Mouse (Mus musculus) large intestine, adult 2 months (tissue): ENCODE data around the gene B3gnt4. TPM values are rescaled to one million over a fixed set of nuclear protein-coding genes. Genes with fewer than 3 reads are reported as not detected.

Source experiments
- DNase-seq: peaks from one replicate; pipeline ENCODE4 v3.0.0-alpha.2; 2012; ENCODE audit warnings: low read depth, low spot score
- WGBS: fragments of 180-500 bp; shearing (Covaris S2); methylation state at CpG from one replicate; pipeline ENCODE4 v1.1.7; 2018; 5-methylcytosine and 5-hydroxymethylcytosine counted together
- polyA plus RNA-seq: library from polyadenylated mRNA; depleted of rRNA; stranded (reverse); fragments of >200 nt; gene quantifications from 2 replicates; pipeline ENCODE4 v1.2.3, GENCODE M21; 2012; rRNA removed

The B3gnt4 gene
- polyA plus RNA-seq, 1 experiment: 0.07 TPM

DNA sequence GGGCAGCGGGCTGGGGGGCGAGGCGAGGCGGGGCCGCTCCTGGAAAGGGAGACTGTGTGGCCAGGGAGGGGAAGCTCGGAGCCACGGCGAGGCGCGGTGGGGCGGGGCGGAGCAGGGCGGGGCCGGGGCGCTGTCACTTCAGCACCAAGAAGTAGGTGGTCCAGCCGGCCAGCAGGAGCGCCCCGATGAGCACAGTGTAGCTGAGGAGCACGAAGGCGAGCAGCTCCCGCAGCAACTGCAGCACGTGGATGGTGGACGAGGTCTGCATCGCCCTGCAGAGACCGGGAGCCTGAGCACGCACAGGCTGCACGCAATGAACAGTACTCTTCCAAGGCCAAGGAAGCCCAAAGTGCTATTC lies 14.1 kb downstream of the B3gnt4 start:
- no peak for DNase-seq
- WGBS: 1% methylated on average over 27 of the region's 27 CpGs

DNA sequence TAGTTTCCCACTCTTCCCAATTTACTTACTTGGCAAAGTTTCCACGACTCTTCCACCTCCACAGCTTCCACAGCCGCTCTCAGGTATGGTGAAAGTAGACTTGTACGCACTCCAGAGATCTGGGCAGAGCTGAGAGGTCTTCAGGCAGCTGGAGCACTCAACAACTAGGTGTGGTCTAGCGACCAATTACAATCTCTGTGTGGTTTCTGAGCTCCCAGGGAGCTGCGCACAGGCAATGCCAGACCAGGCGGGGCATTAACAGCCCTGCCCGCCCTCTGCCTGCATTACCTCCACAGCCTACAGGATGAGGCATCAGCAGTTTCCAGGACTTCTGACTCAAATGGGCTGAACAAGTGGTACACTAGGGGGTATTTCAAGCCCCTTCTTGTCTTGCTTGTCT lies 15.0 kb downstream of the B3gnt4 start, which contains the start of gene Gm49027:
TSS of gene Gm49027 (minus strand) at position 208 of the 400 bp plus-strand sequence.
- 72% methylated on average over 7 of the region's 7 CpGs for WGBS
- no peak for DNase-seq

DNA sequence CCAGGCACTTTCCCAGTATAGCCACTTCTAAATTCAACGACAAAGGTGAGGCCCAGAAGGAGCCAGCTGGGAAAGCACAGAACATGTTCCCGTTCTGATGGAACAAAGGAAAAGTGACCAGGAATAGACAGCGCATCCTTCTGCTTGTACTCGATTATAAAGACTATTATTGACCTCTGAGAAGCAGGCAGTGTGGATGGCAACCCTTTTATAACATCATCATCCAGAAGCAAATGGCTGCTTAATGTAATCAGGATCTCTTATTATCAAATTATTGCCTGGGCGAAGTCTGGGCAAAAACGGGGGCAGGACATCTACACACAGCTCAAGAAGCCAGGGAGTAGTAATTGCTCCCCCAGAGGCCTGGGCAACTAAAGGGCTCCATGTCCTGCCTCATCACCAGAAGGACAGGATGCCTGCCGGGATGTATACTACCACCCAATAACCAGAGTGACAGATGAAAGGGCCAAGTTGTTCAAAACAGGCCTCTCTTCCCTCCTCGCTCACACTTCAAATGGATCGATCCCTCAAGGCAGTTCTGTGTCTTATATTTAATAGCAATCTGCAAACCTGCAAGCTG lies 15.7 kb downstream of the B3gnt4 start:
- DNase-seq: no peak
- WGBS: 89% methylated on average over 9 of the region's 9 CpGs

DNA sequence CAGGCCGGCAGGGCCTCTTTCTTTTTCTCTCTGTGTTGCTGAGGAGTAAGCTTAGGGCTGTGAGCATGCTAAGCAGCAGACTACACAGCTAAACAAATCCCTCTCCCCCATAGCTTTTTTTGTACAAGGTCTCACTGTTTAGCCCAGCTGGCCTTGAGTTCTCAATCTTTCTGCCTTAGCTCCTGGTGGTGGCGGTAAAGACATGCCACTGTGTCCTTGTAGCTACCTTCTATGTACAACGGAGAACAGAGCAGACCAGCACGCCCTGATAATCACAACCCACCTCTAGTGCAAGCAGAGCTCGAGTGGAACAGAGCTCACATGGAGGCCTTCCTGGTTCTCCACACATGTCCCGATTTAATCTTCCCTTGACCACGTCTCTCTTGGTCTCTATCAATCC lies 18.4 kb downstream of the B3gnt4 start:
- 72% methylated on average over 7 of the region's 7 CpGs for WGBS
- DNase-seq: no peak

DNA sequence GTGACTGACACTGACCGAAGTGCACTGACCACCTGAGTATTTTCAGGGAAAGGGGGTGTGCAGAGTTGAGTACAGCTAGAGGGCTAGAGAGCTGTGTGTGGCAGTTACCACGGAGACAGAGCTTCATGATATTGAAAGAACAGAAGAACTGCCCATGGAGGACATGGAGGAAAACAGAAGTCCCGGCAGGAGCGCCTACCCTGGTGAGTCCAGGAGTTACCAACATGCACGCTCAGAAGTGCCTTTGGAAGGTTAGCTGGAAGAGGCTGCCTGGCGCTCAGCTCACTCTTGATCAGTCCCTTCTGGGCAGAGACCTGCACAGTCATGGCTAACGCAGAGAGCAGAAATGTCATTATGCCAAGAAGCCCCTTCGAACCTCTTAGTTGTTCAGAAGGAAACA lies 19.8 kb downstream of the B3gnt4 start:
- DNase-seq: no peak
- WGBS: 93% methylated on average over 8 of the region's 8 CpGs

DNA sequence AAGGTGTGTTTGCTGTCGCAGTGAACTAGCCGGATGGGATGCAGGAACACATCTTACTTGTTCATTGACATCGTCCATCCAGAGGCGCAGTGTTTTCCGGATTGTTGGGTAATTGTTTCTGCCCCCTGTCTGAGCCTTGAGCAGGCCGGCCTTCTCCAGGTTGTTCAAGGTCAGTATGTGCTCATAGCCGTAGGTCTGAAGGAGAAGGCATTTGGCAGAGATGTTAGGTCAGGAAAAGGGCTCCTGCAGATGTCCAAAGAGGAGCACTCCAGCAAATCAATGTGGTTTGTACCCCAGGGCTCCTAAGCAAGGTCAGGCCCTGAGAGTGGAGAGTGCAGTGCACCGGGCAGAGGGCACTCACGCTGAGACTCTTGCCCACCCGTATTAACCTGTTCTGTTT lies 23.5 kb downstream of the B3gnt4 start:
- 94% methylated on average over 10 of the region's 10 CpGs for WGBS
- DNase-seq: no peak

DNA sequence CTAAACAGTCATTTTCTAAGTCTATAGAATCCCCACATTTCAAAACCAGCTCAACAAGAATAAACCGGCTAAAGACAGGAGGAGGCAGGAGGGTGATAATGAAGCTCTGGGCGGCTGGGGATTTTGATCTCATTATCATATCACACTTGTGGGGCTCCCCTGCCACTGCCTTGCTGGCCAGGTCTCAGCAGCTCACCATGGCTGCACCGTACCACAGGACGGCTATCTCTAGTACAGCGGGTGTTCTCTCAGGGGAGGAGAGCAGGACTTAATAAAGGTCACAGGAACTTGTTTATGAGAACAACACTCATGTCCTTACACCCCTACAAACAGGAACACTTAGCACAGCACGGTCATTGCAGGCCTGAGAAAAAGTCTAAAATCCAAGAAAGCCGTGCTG lies 45.4 kb downstream of the B3gnt4 start:
- 96% methylated on average over 7 of the region's 7 CpGs for WGBS
- DNase-seq: no peak

DNA sequence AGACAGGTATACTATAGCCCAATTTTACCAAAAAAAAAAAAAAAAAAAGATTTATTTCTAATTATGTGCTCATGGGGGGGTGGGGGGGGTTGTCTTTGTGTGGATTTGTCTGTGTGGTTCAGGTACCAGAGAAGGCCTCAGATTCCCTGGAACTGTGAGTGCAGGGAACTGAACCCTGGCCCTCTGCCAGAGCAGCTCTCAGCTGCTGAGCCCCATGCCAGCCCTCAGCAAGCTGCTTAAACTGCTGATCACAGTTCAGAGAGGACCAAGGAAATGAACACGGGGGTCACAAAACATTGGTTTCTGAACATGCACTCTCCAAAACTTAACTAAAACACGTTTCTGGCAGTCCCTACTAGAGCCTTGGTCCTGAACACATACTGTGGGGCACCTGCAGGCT lies 46.2 kb downstream of the B3gnt4 start:
- 61% methylated on average over 2 of the region's 2 CpGs for WGBS
- DNase-seq: no peak

DNA sequence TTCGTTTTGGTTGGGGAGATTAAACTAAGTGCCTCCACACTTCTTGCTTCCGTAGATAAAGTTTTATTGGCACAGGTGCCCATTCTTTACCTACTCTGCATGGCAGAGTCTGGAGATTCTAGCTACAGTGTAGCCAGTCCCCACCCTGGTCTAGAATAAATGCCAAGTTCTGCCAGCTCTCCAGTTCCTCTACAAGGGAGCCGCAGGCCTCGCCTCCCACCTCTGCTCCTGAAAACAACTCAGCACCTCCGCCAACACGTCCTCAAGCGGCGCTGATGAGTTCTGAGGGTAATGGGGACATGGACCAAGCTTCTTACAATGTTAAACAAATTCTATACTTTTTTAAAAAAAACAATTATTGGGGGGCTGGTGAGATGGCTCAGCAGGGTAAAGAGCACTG lies 49.3 kb downstream of the B3gnt4 start:
- 81% methylated on average over 8 of the region's 8 CpGs for WGBS
- no peak for DNase-seq

DNA sequence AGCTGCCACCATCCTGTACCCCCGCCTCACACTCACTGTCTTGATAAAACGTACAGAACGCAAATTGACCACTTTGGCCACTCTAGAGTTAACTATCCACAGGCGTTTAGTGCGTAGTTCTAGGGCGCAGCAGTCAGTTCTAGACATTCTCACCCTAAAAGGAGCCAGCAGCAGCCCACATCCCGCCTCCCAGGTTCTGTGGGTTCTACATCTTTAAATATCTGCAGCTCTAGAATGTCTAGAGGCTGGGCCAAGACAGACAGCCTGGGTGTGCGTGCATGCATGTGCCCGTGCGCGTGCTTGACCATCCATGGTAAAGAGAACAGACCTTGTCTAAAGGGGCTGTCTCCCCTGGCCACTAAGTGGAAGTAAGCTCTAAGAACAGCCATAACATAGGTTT lies 50.9 kb downstream of the B3gnt4 start:
- WGBS: 94% methylated on average over 11 of the region's 11 CpGs
- DNase-seq: no peak

Other genes starting within 250 kb of the B3gnt4 start
- 4.1 and 5.9 TPM in 2 replicates for gene Bcl7a, start 166.6 kb upstream of the B3gnt4 start, polyA plus RNA-seq
- 17.6 and 36.3 TPM in 2 replicates for gene Mlxip, start 115.7 kb upstream of the B3gnt4 start, polyA plus RNA-seq
- not detected in 2 replicates for gene Lrrc43, start 21.2 kb upstream of the B3gnt4 start, polyA plus RNA-seq
- gene Il31, start 21.0 kb upstream of the B3gnt4 start, polyA plus RNA-seq: not detected in 2 replicates
- gene Diablo, start 13.7 kb downstream of the B3gnt4 start, polyA plus RNA-seq: 39.8 and 44.0 TPM in 2 replicates
- gene Gm49027, start 15.0 kb downstream of the B3gnt4 start, polyA plus RNA-seq: 4.1 and 6.3 TPM in 2 replicates
- gene Vps33a, start 62.6 kb downstream of the B3gnt4 start, polyA plus RNA-seq: 9.2 and 15.1 TPM in 2 replicates
- 9.2 and 11.3 TPM in 2 replicates for gene Clip1, start 174.2 kb downstream of the B3gnt4 start, polyA plus RNA-seq
- gene Zcchc8, start 210.6 kb downstream of the B3gnt4 start, polyA plus RNA-seq: 20.0 and 27.6 TPM in 2 replicates
- 10.5 and 14.7 TPM in 2 replicates for gene Rsrc2, start 239.0 kb downstream of the B3gnt4 start, polyA plus RNA-seq
- gene Kntc1, start 239.3 kb downstream of the B3gnt4 start, polyA plus RNA-seq: 4.5 TPM in 2 replicates